Mouse (Mus musculus): ENCODE measurements around the gene Fgf11. TPM values are rescaled to one million over a fixed set of nuclear protein-coding genes. Genes with fewer than 3 reads are reported as not detected.

The Fgf11 gene
- total and polyA plus RNA-seq, 2 experiments from 2014 or later: 2.8 to 16.4 TPM

DNA sequence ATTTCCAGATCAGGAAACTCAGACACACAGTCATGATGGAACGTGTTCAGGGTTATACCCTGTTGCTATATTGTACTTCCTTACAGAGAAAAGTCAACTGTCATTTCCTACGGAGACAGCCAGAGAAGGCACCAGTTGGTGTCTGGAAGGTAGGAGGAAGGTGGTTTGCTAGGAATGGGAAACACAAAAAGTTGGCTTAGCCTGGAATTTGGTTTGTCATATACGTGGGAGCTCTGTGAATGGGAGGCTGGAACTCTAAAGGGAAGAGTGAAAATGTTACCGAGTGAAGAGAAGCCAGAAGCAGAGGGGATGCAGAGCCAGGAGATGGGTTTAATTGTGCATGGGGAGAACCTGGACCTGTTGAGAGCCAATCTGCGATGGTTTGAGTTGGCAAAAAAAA is 10.2 kb downstream of the Fgf11 start:
- H3K27me3 ChIP-seq (ENCODE audit: insufficient read depth, low read length): no peaks in the 10 kb centered on the region
- no peaks in the 10 kb centered on the region for H3K36me3 ChIP-seq (ENCODE audit: insufficient read depth, low read length)
- no peaks in the 10 kb centered on the region for H3K4me1 ChIP-seq (ENCODE audit: insufficient read depth, low read length)
- H3K9ac ChIP-seq (replicated peaks; ENCODE audit: low read length, poor library complexity, severe bottlenecking): no peak overlapping the region
- no peak overlapping the region for H3K27ac ChIP-seq (ENCODE audit: low read depth, low read length)
- TF ChIP-seq CTCF (IDR thresholded peaks at IDR 0.05): no peak
- no peak overlapping the region for H3K4me2 ChIP-seq (ENCODE audit: low read depth, low read length, poor library complexity, severe bottlenecking)
- H3K9me3 ChIP-seq (ENCODE audit: low read length): no peaks in the 10 kb centered on the region
- ATAC-seq (ENCODE audit: low FRiP score) (no peak), DNase-seq (ENCODE audit: low spot score) (no peak)
- no peak overlapping the region for H3K4me3 ChIP-seq (ENCODE audit: low read depth, low read length)
- 70% methylated on average over 5 of the region's 5 CpGs for WGBS

DNA sequence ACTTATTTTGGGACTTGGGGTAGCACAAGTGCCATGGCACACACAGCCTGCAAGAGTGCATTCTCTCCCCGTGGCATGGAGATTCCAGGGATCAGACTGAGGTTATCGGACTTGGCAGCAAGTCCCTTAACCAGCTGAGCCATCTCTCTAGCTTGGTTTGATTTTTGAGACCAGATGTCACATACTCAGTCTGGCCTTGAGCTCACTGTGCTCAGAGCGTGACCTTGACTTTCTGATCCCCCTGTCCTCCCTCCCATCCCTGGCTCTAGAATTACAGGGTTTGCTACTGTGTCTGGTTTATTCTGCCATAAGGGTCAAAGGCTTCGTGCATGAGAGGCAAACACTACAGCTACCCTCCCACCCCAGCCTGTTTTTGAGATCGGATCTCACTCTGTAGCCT is 12.2 kb downstream of the Fgf11 start:
- H3K4me2 ChIP-seq (ENCODE audit: low read depth, low read length, poor library complexity, severe bottlenecking): no peak overlapping the region
- ATAC-seq (ENCODE audit: low FRiP score) (no peak), DNase-seq (ENCODE audit: low spot score) (no peak)
- no peaks in the 10 kb centered on the region for H3K27me3 ChIP-seq (ENCODE audit: insufficient read depth, low read length)
- H3K9ac ChIP-seq (replicated peaks; ENCODE audit: low read length, poor library complexity, severe bottlenecking): no peak overlapping the region
- H3K4me1 ChIP-seq (ENCODE audit: insufficient read depth, low read length): no peaks in the 10 kb centered on the region
- H3K4me3 ChIP-seq (ENCODE audit: low read depth, low read length): no peak overlapping the region
- H3K27ac ChIP-seq (ENCODE audit: low read depth, low read length): no peak overlapping the region
- WGBS: 78% methylated on average over 5 of the region's 5 CpGs
- TF ChIP-seq CTCF (IDR thresholded peaks at IDR 0.05): no peak
- no peaks in the 10 kb centered on the region for H3K36me3 ChIP-seq (ENCODE audit: insufficient read depth, low read length)
- H3K9me3 ChIP-seq (ENCODE audit: low read length): no peaks in the 10 kb centered on the region

DNA sequence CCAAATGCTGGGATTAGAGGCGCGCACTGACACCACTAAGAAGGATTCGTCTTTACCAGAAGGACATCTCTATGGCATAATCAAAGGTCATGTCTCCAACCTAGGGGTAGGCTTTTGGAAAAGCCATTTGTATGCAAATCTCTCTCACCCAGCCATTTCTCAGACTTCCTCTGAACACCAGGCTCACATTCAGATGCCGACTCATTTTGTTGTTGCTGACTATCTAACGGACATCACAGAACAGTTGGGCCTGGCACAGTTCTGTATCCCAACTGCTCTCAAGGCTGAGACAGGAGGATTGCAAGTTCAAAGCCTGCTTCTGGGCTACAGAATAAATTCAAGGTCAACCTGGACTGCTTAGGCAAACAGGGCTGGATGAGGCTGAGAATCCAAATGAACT is 14.4 kb downstream of the Fgf11 start:
- Histone ChIP-seq H3K27me3 (ENCODE audit: insufficient read depth, low read length) (no peaks in the 10 kb centered on the region), H3K9ac (replicated peaks; ENCODE audit: low read length, poor library complexity, severe bottlenecking) (no peak overlapping the region), H3K4me1 (ENCODE audit: insufficient read depth, low read length) (no peaks in the 10 kb centered on the region), H3K4me3 (ENCODE audit: low read depth, low read length) (no peak overlapping the region), H3K36me3 (ENCODE audit: insufficient read depth, low read length) (no peaks in the 10 kb centered on the region), H3K9me3 (ENCODE audit: low read length) (no peaks in the 10 kb centered on the region), H3K4me2 (ENCODE audit: low read depth, low read length, poor library complexity, severe bottlenecking) (no peak overlapping the region), H3K27ac (ENCODE audit: low read depth, low read length) (no peak overlapping the region)
- no peak for TF ChIP-seq CTCF (IDR thresholded peaks at IDR 0.05)
- 74% methylated on average over 5 of the region's 5 CpGs for WGBS
- DNase-seq (ENCODE audit: low spot score) (no peak), ATAC-seq (ENCODE audit: low FRiP score) (no peak)

DNA sequence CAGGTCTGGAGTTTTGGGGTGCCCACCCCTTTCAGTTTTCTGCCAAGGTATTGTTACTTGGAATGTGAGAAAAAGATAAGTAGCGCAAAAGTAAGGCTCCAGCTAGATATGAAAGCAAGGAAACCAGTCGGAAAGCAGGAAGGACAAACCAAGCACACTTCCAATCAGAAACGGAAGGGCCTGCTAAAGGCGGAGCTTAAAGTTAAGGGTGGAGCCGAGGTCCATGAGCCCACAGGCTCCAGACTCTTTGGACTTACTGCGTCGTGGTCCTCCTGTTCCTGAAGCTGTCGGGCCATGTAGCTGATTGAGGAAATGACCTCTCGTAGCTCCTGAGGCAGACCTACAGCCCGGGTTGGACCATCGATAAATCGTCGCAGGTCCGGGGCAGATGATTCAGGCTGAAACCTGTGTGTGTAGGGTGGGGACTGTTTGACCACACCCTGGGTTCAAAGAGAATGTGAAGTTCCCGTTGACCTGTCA is 16.8 kb downstream of the Fgf11 start:
- ATAC-seq (ENCODE audit: low FRiP score) (no peak), DNase-seq (ENCODE audit: low spot score) (no peak)
- 47% methylated on average over 15 of the region's 15 CpGs for WGBS
- TF ChIP-seq CTCF (IDR thresholded peaks at IDR 0.05): no peak
- H3K27ac ChIP-seq (ENCODE audit: low read depth, low read length): no peak overlapping the region
- no peak overlapping the region for H3K4me2 ChIP-seq (ENCODE audit: low read depth, low read length, poor library complexity, severe bottlenecking)
- H3K4me1 ChIP-seq (ENCODE audit: insufficient read depth, low read length): no peaks in the 10 kb centered on the region
- H3K9ac ChIP-seq (replicated peaks; ENCODE audit: low read length, poor library complexity, severe bottlenecking): no peak overlapping the region
- H3K36me3 ChIP-seq (ENCODE audit: insufficient read depth, low read length): no peaks in the 10 kb centered on the region
- H3K27me3 ChIP-seq (ENCODE audit: insufficient read depth, low read length): no peaks in the 10 kb centered on the region
- H3K9me3 ChIP-seq (ENCODE audit: low read length): no peaks in the 10 kb centered on the region
- no peak overlapping the region for H3K4me3 ChIP-seq (ENCODE audit: low read depth, low read length)

DNA sequence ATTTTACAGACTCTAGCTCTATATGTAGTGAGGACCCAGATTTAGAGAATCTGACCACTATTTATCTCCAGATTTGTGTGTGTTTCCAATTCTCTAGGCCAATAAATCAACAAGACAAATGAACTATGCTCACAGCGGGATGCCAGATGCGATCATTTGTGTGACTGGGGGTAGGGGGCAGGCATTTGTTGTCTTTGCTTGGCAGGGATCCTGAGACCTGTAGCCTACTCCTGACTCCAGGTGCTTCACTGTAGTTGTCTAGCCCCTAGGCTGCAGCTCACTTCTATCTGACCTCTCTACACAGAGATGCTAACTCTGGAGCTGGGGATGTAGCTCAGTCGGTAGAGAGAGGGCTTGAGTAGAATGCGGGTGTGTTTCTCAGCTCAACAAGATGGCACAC is 19.8 kb downstream of the Fgf11 start:
- WGBS: 50% methylated on average over 4 of the region's 4 CpGs
- peaks cover 7% of the 10 kb centered on the region; the same call in 1 of the 2 replicates for H3K36me3 ChIP-seq (ENCODE audit: insufficient read depth, low read length)
- no peak overlapping the region for H3K4me2 ChIP-seq (ENCODE audit: low read depth, low read length, poor library complexity, severe bottlenecking)
- no peaks in the 10 kb centered on the region for H3K4me1 ChIP-seq (ENCODE audit: insufficient read depth, low read length)
- ATAC-seq (ENCODE audit: low FRiP score) (no peak), DNase-seq (ENCODE audit: low spot score) (no peak)
- H3K27ac ChIP-seq (ENCODE audit: low read depth, low read length): no peak overlapping the region
- TF ChIP-seq CTCF (IDR thresholded peaks at IDR 0.05): no peak
- no peaks in the 10 kb centered on the region for H3K9me3 ChIP-seq (ENCODE audit: low read length)
- H3K9ac ChIP-seq (replicated peaks; ENCODE audit: low read length, poor library complexity, severe bottlenecking): no peak overlapping the region
- no peaks in the 10 kb centered on the region for H3K27me3 ChIP-seq (ENCODE audit: insufficient read depth, low read length)
- H3K4me3 ChIP-seq (ENCODE audit: low read depth, low read length): no peak overlapping the region

DNA sequence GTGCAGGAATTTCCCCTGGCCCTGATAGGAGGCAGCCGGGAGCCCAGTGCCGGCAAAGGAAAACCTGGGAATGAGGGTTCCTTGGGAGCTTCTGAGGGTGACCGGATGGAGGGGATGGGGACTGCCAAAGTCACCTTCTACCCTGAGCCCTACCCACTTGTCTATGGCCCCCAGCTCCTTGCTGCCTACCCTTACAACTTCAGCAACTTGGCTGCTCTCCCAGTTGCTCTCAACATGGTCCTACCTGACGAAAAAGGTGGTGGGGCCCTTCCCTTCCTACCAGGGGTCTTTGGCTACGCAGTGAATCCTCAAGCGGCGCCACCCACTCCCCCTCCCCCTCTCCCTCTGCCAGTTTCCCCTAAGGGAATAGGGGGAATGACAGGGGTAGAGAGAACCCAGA is 22.7 kb downstream of the Fgf11 start:
- no peak for TF ChIP-seq CTCF (IDR thresholded peaks at IDR 0.05)
- 59% methylated on average over 7 of the region's 7 CpGs for WGBS
- no peak overlapping the region for H3K4me2 ChIP-seq (ENCODE audit: low read depth, low read length, poor library complexity, severe bottlenecking)
- no peak overlapping the region for H3K4me3 ChIP-seq (ENCODE audit: low read depth, low read length)
- H3K9me3 ChIP-seq (ENCODE audit: low read length): no peaks in the 10 kb centered on the region
- DNase-seq (ENCODE audit: low spot score): no peak
- no peaks in the 10 kb centered on the region for H3K4me1 ChIP-seq (ENCODE audit: insufficient read depth, low read length)
- H3K9ac ChIP-seq (replicated peaks; ENCODE audit: low read length, poor library complexity, severe bottlenecking): no peak overlapping the region
- H3K27ac ChIP-seq (ENCODE audit: low read depth, low read length): no peak overlapping the region
- ATAC-seq (ENCODE audit: low FRiP score): no peak
- H3K36me3 ChIP-seq (ENCODE audit: insufficient read depth, low read length): peaks cover 20% of the 10 kb centered on the region; the same call in 1 of the 2 replicates
- no peaks in the 10 kb centered on the region for H3K27me3 ChIP-seq (ENCODE audit: insufficient read depth, low read length)
